Comparison of ENCODE assay signal across 15 mouse cellular contexts in genomic region chr17:25635387-25635786, GRCm38 (mm10). TPM values are rescaled to one million over a fixed set of nuclear protein-coding genes. Genes with fewer than 3 reads are reported as not detected.
DNase-seq lines count a peak whose midpoint lies in the region; ATAC-seq lines count a peak whose summit lies in the region.
"Had no signal": no experiment of that assay in that cellular context is flagged by ENCODE, and none has a peak within 500 bp of the region (broad histone marks: within the 10 kb centered on the region; RNA-seq: fewer than 3 reads in every experiment).

No protein-coding gene starts in this region.

- H3K36me3 ChIP-seq in hindbrain, embryonic 11.5 days (ENCODE audit: control insufficient read depth, insufficient read depth, low read length), result no peaks in the 10 kb centered on the region
- no peaks in the 10 kb centered on the region for H3K36me3 ChIP-seq in hindbrain, embryonic 16.5 days (ENCODE audit: control insufficient read depth, insufficient read depth, low read length)
- H3K36me3 ChIP-seq in embryonic facial prominence, embryonic 10.5 days (replicated peaks), result peaks cover 54% of the 10 kb centered on the region
- 0 out of 2 replicates have a peak, but pooled peaks cover 4% of the 10 kb centered on the region for H3K36me3 ChIP-seq in hindbrain, embryonic 14.5 days (replicated peaks; ENCODE audit: control insufficient read depth, insufficient read depth)
- H3K36me3 ChIP-seq in neural tube, embryonic 11.5 days (ENCODE audit: control insufficient read depth, insufficient read depth, low read length), result no peaks in the 10 kb centered on the region; the same call in 1 of the 2 replicates

- H3K4me1 ChIP-seq in hindbrain, embryonic 11.5 days (replicated peaks; ENCODE audit: control insufficient read depth, insufficient read depth, low read length), result peaks cover 7% of the 10 kb centered on the region; the same call in 1 of the 2 replicates
- peaks cover 13% of the 10 kb centered on the region for H3K4me1 ChIP-seq in hindbrain, embryonic 16.5 days (ENCODE audit: control insufficient read depth, insufficient read depth, low read depth, low read length)
- H3K4me1 ChIP-seq in embryonic facial prominence, embryonic 10.5 days, result peaks cover 46% of the 10 kb centered on the region
- peaks cover 7% of the 10 kb centered on the region for H3K4me1 ChIP-seq in hindbrain, embryonic 14.5 days (replicated peaks; ENCODE audit: control insufficient read depth, insufficient read depth, low read length)
- peaks cover 21% of the 10 kb centered on the region for H3K4me1 ChIP-seq in neural tube, embryonic 11.5 days (ENCODE audit: control insufficient read depth, insufficient read depth, low read length)

- no peaks in the 10 kb centered on the region for H3K9me3 ChIP-seq in hindbrain, embryonic 11.5 days (ENCODE audit: control insufficient read depth, low read length)
- H3K9me3 ChIP-seq in hindbrain, embryonic 16.5 days (ENCODE audit: control insufficient read depth, low read length), result no peaks in the 10 kb centered on the region
- H3K9me3 ChIP-seq in embryonic facial prominence, embryonic 10.5 days, result no peaks in the 10 kb centered on the region
- H3K9me3 ChIP-seq in hindbrain, embryonic 14.5 days (ENCODE audit: control insufficient read depth, low read length), result no peaks in the 10 kb centered on the region
- no peaks in the 10 kb centered on the region for H3K9me3 ChIP-seq in neural tube, embryonic 11.5 days (ENCODE audit: control insufficient read depth, low read length)
- H3K9me3 ChIP-seq: midbrain, embryonic 12.5 days had no signal

- peak; percentile 61 for ATAC-seq in hindbrain, embryonic 11.5 days (ENCODE audit: low FRiP score)
- no peak for ATAC-seq in hindbrain, embryonic 16.5 days
- no peak for ATAC-seq in hindbrain, embryonic 14.5 days (ENCODE audit: low FRiP score)
- ATAC-seq in neural tube, embryonic 11.5 days (ENCODE audit: insufficient read depth, low FRiP score, low TSS enrichment), result peak; percentile 75
- ATAC-seq: CD4-positive, CD25-positive, alpha-beta regulatory T cell, adult 4 months had no signal

- H3K27me3 ChIP-seq in hindbrain, embryonic 11.5 days (ENCODE audit: control insufficient read depth, insufficient read depth, low read length), result no peaks in the 10 kb centered on the region
- H3K27me3 ChIP-seq in hindbrain, embryonic 16.5 days (replicated peaks; ENCODE audit: control insufficient read depth, insufficient read depth, low read length), result no peaks in the 10 kb centered on the region
- H3K27me3 ChIP-seq in embryonic facial prominence, embryonic 10.5 days (replicated peaks; ENCODE audit: low read depth, poor library complexity, severe bottlenecking), result no peaks in the 10 kb centered on the region
- no peaks in the 10 kb centered on the region for H3K27me3 ChIP-seq in hindbrain, embryonic 14.5 days (ENCODE audit: control insufficient read depth, insufficient read depth, low read length)
- H3K27me3 ChIP-seq in neural tube, embryonic 11.5 days (ENCODE audit: control insufficient read depth, insufficient read depth, low read length), result no peaks in the 10 kb centered on the region
- H3K27me3 ChIP-seq: midbrain, embryonic 12.5 days had no signal

- peak overlapping the region; percentile 72 for H3K27ac ChIP-seq in hindbrain, embryonic 11.5 days (ENCODE audit: low read depth, low read length)
- H3K27ac ChIP-seq in hindbrain, embryonic 16.5 days (ENCODE audit: low read depth, low read length), result no peak overlapping the region
- peak overlapping the region; percentile 79 for H3K27ac ChIP-seq in embryonic facial prominence, embryonic 10.5 days (replicated peaks)
- 0 out of 2 replicates have a peak overlapping the region, but pooled peaks have one; percentile 12 for H3K27ac ChIP-seq in hindbrain, embryonic 14.5 days
- peak overlapping the region; percentile 63 for H3K27ac ChIP-seq in neural tube, embryonic 11.5 days (ENCODE audit: low read depth, low read length)
- H3K27ac ChIP-seq: liver, embryonic 14.5 days; midbrain, embryonic 12.5 days had no signal

- peak; percentile 66 for DNase-seq in hindbrain, embryonic 11.5 days (ENCODE audit: low spot score)
- peak; percentile 45 for DNase-seq in embryonic facial prominence, embryonic 10.5 days (ENCODE audit: low spot score)
- DNase-seq in hindbrain, embryonic 14.5 days (ENCODE audit: low spot score), result no peak
- peak; percentile 66 for DNase-seq in neural tube, embryonic 11.5 days (ENCODE audit: low spot score)
- no peak for DNase-seq in frontal cortex, postnatal 36 days (ENCODE audit: low spot score in 2 of 2)
- DNase-seq in lung, postnatal 14 days, result no peak
- DNase-seq: heart, adult 18-20 months; heart, postnatal 10 days; kidney, adult 9 months; retina, postnatal 1 day; thymus, postnatal 14 days had no signal

- WGBS in hindbrain, embryonic 11.5 days, result 39% methylated on average over 8 of the region's 8 CpGs
- 37% methylated on average over 8 of the region's 8 CpGs for WGBS in hindbrain, embryonic 16.5 days
- 40% methylated on average over 8 of the region's 8 CpGs for WGBS in embryonic facial prominence, embryonic 10.5 days
- WGBS in hindbrain, embryonic 14.5 days, result 30% methylated on average over 8 of the region's 8 CpGs
- 22% methylated on average over 8 of the region's 8 CpGs for WGBS in neural tube, embryonic 11.5 days

- H3K4me2 ChIP-seq in hindbrain, embryonic 11.5 days (replicated peaks; ENCODE audit: low read depth, low read length), result 0 out of 2 replicates have a peak overlapping the region, but pooled peaks have one; percentile 9
- H3K4me2 ChIP-seq in hindbrain, embryonic 16.5 days (ENCODE audit: low read length), result no peak overlapping the region
- no peak overlapping the region for H3K4me2 ChIP-seq in hindbrain, embryonic 14.5 days (replicated peaks)
- H3K4me2 ChIP-seq in neural tube, embryonic 11.5 days (ENCODE audit: low read depth), result no peak overlapping the region
- H3K4me2 ChIP-seq: midbrain, embryonic 12.5 days had no signal

- no peak overlapping the region for H3K9ac ChIP-seq in hindbrain, embryonic 11.5 days (ENCODE audit: low read depth, low read length)
- H3K9ac ChIP-seq in hindbrain, embryonic 16.5 days (ENCODE audit: low read depth, low read length), result no peak overlapping the region
- H3K9ac ChIP-seq in hindbrain, embryonic 14.5 days, result no peak overlapping the region
- no peak overlapping the region; the same call in 1 of the 2 replicates for H3K9ac ChIP-seq in neural tube, embryonic 11.5 days (ENCODE audit: low read length)
- H3K9ac ChIP-seq: liver, embryonic 14.5 days; midbrain, embryonic 12.5 days had no signal

- no peak overlapping the region for H3K4me3 ChIP-seq in hindbrain, embryonic 11.5 days (ENCODE audit: low read depth, low read length)
- H3K4me3 ChIP-seq in hindbrain, embryonic 16.5 days (ENCODE audit: low read length), result no peak overlapping the region
- no peak overlapping the region for H3K4me3 ChIP-seq in embryonic facial prominence, embryonic 10.5 days
- H3K4me3 ChIP-seq in hindbrain, embryonic 14.5 days (replicated peaks; ENCODE audit: low read length), result no peak overlapping the region
- no peak overlapping the region for H3K4me3 ChIP-seq in neural tube, embryonic 11.5 days (ENCODE audit: low read depth, low read length)
- H3K4me3 ChIP-seq: midbrain, embryonic 12.5 days had no signal

RNA-seq across cellular contexts. Expression of gene Lmf1, which starts 56.5 kb away (rescaled TPM):
- polyA plus RNA-seq in hindbrain, embryonic 11.5 days (2014; fragmentation: Nextera tagmentation; extraction: Ambion mirVana), result 23.1 and 26.9 TPM in 2 replicates
- 27.7 and 28.2 TPM in 2 replicates for polyA plus RNA-seq in hindbrain, embryonic 16.5 days (2015; fragmentation: Nextera tagmentation; extraction: Ambion mirVana)
- 26.3 and 26.6 TPM in 2 replicates for polyA plus RNA-seq in embryonic facial prominence, embryonic 10.5 days (2016; fragmentation: Nextera tagmentation; extraction: Ambion mirVana)
- polyA plus RNA-seq in hindbrain, embryonic 14.5 days (2014; fragmentation: Nextera tagmentation; extraction: Ambion mirVana), result 22.4 and 24.9 TPM in 2 replicates
- polyA plus RNA-seq in neural tube, embryonic 11.5 days (2014; fragmentation: Nextera tagmentation; extraction: Ambion mirVana), result 23.6 and 23.9 TPM in 2 replicates

Comparison
In these comparisons a context has a peak if more than half of its experiments do, and no peak if none do; other contexts are left out.
1. ATAC-seq: peak in hindbrain, embryonic 11.5 days (single experiment) and neural tube, embryonic 11.5 days (single experiment); none in hindbrain, embryonic 16.5 days (single experiment) and hindbrain, embryonic 14.5 days (single experiment).
2. DNase-seq: peak in hindbrain, embryonic 11.5 days (single experiment), embryonic facial prominence, embryonic 10.5 days (single experiment) and neural tube, embryonic 11.5 days (single experiment); none in hindbrain, embryonic 14.5 days (single experiment), frontal cortex, postnatal 36 days (0 of 2) and lung, postnatal 14 days (single experiment).